Mouse (Mus musculus) C2C12 (cell line): Measurements from ENCODE around the gene Utp14a. TPM values are rescaled to one million over a fixed set of nuclear protein-coding genes. Genes with fewer than 3 reads are reported as not detected.
A peak's percentile ranks its signal among the peaks of the same experiment; 100 is the strongest.

Experiments
- H3K27me3 ChIP-seq: one replicate; pipeline ENCODE4 v1.6.1; 2011; ENCODE audit not compliant: control insufficient read depth, insufficient read depth, insufficient read length
- H3K36me3 ChIP-seq: one replicate; pipeline ENCODE4 v1.6.1; 2011; ENCODE audit not compliant: control insufficient read depth, insufficient read depth
- H3K4me3 ChIP-seq: one replicate; pipeline ENCODE4 v1.5.1; 2011; ENCODE audit warnings: mild to moderate bottlenecking, control low read depth; ENCODE audit not compliant: poor library complexity, insufficient read depth, severe bottlenecking
- H3K79me2 ChIP-seq: one replicate; pipeline ENCODE4 v1.6.1; 2011; ENCODE audit not compliant: control insufficient read depth, insufficient read depth
- H3K79me3 ChIP-seq: one replicate; pipeline ENCODE4 v1.6.1; 2011; ENCODE audit warnings: low read depth, control low read depth
- H3ac ChIP-seq: one replicate; pipeline ENCODE3; 2011; ENCODE audit warnings: low read depth; ENCODE audit not compliant: control insufficient read depth, insufficient read length
- CEBPB ChIP-seq: IDR thresholded peaks from one replicate; pipeline ENCODE4 v1.6.1; 2011; ENCODE audit warnings: low read depth, mild to moderate bottlenecking, control low read depth, moderate library complexity
- CTCF ChIP-seq: IDR thresholded peaks from one replicate; pipeline ENCODE4 v1.5.1; 2011; ENCODE audit not compliant: control insufficient read depth, insufficient read depth, insufficient read length
- FOSL1 ChIP-seq: IDR thresholded peaks from one replicate; pipeline ENCODE4 v1.8.0; 2011; ENCODE audit warnings: mild to moderate bottlenecking, low read length; ENCODE audit not compliant: poor library complexity, insufficient read depth, severe bottlenecking
- MAX ChIP-seq: IDR thresholded peaks from one replicate; pipeline ENCODE4 v1.6.1; 2011; ENCODE audit warnings: mild to moderate bottlenecking, control low read depth
- MYOD1 ChIP-seq: IDR thresholded peaks from one replicate; pipeline ENCODE4 v1.6.1; 2011; ENCODE audit warnings: low read depth; ENCODE audit not compliant: control insufficient read depth, insufficient read length
- MYOG ChIP-seq: IDR thresholded peaks from one replicate; pipeline ENCODE4 v1.6.1; 2011; ENCODE audit not compliant: control insufficient read depth, insufficient read length; ENCODE audit errors: extremely low read depth
- USF1 ChIP-seq: IDR thresholded peaks from one replicate; pipeline ENCODE4 v1.6.1; 2011; ENCODE audit warnings: low read depth, mild to moderate bottlenecking, control low read depth, moderate library complexity
- polyA plus RNA-seq: library from polyadenylated mRNA; unstranded; fragments of >200 nt; fragmentation: generic; extraction: Trizol; gene quantifications from one replicate; pipeline ENCODE4 v1.2.1, GENCODE M21; 2012; ENCODE audit warnings: missing spikeins

The Utp14a gene
- polyA plus RNA-seq, 1 experiment: 15.2 TPM

DNA sequence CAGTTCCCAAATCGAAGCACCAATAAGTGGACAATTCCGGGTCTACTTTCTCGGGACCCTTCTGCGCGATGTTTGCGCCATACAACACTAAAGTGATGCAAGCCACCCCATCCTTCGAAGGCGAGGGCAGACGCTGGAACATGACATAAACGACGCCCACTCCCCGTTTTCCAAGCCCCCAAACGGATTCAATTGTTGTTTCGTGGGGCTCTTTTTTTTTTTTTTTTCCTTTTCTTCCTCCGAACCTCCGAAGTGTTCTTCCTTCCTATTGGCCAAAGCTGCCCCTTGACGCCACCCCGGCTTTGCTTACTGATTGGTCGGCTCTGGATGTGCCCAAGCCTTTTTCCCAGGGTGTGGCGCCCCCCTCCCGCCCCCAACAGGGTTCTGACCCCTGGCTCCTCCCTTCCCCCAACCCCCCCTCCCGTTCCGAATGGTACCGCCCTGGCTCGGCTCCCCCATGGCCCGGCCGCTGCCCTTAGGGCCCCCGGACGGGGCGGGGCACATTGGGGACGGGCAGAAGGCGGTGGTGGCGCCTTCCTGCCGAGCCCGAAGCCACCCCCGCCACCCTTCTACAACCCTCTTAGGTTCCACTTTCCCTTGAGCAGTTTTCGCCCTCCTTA lies 27.8 kb downstream of the Utp14a start:
- H3K79me3 ChIP-seq: no peaks in the 10 kb centered on the region
- peak overlapping the region; percentile 38 for H3K4me3 ChIP-seq
- H3K36me3 ChIP-seq: peaks cover 9% of the 10 kb centered on the region
- peak overlapping the region; percentile 65 for H3ac ChIP-seq
- TF ChIP-seq USF1 (no peak), MYOD1 (no peak), MAX (no peak), MYOG (no peak), FOSL1 (no peak), CTCF (no peak), CEBPB (no peak)
- no peaks in the 10 kb centered on the region for H3K27me3 ChIP-seq
- H3K79me2 ChIP-seq: no peaks in the 10 kb centered on the region

DNA sequence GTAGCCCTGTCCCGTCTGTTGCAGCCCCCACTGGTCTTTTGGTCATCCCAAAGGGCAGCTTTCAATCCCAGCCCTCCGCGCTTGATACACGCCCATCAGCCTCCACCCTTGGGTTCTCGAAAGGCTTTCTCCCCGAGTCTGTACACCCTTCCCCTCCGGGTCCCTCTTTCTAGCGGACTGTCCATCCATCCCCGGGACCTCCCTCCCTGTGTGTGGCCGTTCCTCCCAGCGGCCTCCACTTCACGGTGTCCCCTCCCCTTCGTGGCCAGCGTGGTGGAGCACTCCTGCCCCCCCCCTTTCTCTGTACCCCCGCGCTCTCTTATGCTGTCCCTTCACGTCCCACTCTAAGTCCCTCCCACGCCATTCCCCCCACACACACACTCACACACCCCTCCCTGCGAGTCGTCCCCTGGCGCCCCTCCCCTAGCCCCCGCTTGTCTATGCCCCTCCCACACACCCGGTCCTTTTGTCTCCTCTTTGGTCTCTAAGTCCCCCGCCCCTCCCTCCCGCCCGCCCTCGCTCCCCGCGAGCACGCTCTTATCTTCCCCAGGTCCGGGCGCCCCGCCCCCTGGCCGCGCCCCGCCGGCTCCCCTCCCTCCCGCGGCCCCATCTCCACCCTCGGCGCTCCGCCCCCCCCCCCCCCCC lies 28.5 kb downstream of the Utp14a start:
- Histone ChIP-seq H3K79me2 (no peaks in the 10 kb centered on the region), H3ac (peak overlapping the region; percentile 58), H3K79me3 (no peaks in the 10 kb centered on the region), H3K27me3 (no peaks in the 10 kb centered on the region), H3K36me3 (peaks cover 7% of the 10 kb centered on the region), H3K4me3 (peak overlapping the region; percentile 38)
- peak; percentile 30 for TF ChIP-seq MAX
- no peak for TF ChIP-seq USF1

GRCm38 (mm10) chrX:48285651-48286021 lies 29.0 kb downstream of the Utp14a start:
- no peak overlapping the region for H3K4me3 ChIP-seq

GRCm38 (mm10) chrX:48286488-48286887 lies 29.8 kb downstream of the Utp14a start:
- no peaks in the 10 kb centered on the region for H3K79me2 ChIP-seq
- H3K79me3 ChIP-seq: no peaks in the 10 kb centered on the region

More at GRCm38 (mm10) chrX:48285651-48286021, 29.0 kb downstream of the Utp14a start:
- no peak for TF ChIP-seq CTCF
- no peak for TF ChIP-seq CEBPB
- TF ChIP-seq MAX: no peak
- no peak for TF ChIP-seq USF1
- no peak for TF ChIP-seq MYOG
- TF ChIP-seq MYOD1: no peak
- TF ChIP-seq FOSL1: no peak
- Histone ChIP-seq H3K79me2 (no peaks in the 10 kb centered on the region), H3ac (peak overlapping the region; percentile 67), H3K79me3 (no peaks in the 10 kb centered on the region), H3K36me3 (peaks cover 7% of the 10 kb centered on the region), H3K27me3 (no peaks in the 10 kb centered on the region)

DNA sequence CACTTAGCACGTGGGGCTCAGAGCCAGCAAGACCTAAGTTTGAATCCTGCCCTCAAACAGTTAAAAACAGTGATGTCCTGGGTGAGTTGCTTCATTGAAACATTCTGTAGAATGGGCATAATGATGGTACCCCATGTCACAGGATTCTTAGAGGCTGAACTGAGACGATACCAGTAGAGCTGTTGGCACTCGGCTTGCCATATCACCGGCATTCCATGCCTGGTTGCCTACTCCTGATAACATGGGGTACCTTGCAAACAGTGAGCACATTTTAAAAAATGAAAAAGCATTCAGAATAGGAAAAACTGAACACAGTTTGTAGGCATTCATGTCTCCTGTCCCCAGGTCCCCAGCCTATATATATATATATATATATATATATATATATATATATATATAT lies 31.3 kb downstream of the Utp14a start:
- no peaks in the 10 kb centered on the region for H3K36me3 ChIP-seq
- no peak for TF ChIP-seq CTCF
- TF ChIP-seq MYOG: no peak
- no peak for TF ChIP-seq CEBPB
- TF ChIP-seq MYOD1: no peak
- TF ChIP-seq MAX: no peak
- TF ChIP-seq USF1: no peak
- TF ChIP-seq FOSL1: no peak

More at GRCm38 (mm10) chrX:48286488-48286887, 29.8 kb downstream of the Utp14a start:
- H3ac ChIP-seq: no peak overlapping the region
- no peak for TF ChIP-seq MAX
- H3K4me3 ChIP-seq: no peak overlapping the region
- peaks cover 7% of the 10 kb centered on the region for H3K36me3 ChIP-seq
- H3K27me3 ChIP-seq: no peaks in the 10 kb centered on the region

GRCm38 (mm10) chrX:48291413-48291812 lies 34.8 kb downstream of the Utp14a start:
- Histone ChIP-seq H3ac (no peak overlapping the region), H3K27me3 (no peaks in the 10 kb centered on the region), H3K36me3 (no peaks in the 10 kb centered on the region), H3K79me3 (no peaks in the 10 kb centered on the region), H3K4me3 (no peak overlapping the region), H3K79me2 (no peaks in the 10 kb centered on the region)
- TF ChIP-seq CTCF (no peak), FOSL1 (no peak), MYOG (no peak), USF1 (no peak), CEBPB (no peak), MYOD1 (no peak), MAX (no peak)

More for the DNA sequence above, 31.3 kb downstream of the Utp14a start:
- H3ac ChIP-seq: no peak overlapping the region
- H3K79me2 ChIP-seq: no peaks in the 10 kb centered on the region
- H3K27me3 ChIP-seq: no peaks in the 10 kb centered on the region
- H3K79me3 ChIP-seq: no peaks in the 10 kb centered on the region
- no peak overlapping the region for H3K4me3 ChIP-seq
